Mouse (Mus musculus): ENCODE data around the gene Gopc. TPM values are rescaled to one million over a fixed set of nuclear protein-coding genes. Genes with fewer than 3 reads are reported as not detected.

Gene Gopc
- polyA plus RNA-seq, 1 experiment from 2014 or later: 24.3 TPM

DNA sequence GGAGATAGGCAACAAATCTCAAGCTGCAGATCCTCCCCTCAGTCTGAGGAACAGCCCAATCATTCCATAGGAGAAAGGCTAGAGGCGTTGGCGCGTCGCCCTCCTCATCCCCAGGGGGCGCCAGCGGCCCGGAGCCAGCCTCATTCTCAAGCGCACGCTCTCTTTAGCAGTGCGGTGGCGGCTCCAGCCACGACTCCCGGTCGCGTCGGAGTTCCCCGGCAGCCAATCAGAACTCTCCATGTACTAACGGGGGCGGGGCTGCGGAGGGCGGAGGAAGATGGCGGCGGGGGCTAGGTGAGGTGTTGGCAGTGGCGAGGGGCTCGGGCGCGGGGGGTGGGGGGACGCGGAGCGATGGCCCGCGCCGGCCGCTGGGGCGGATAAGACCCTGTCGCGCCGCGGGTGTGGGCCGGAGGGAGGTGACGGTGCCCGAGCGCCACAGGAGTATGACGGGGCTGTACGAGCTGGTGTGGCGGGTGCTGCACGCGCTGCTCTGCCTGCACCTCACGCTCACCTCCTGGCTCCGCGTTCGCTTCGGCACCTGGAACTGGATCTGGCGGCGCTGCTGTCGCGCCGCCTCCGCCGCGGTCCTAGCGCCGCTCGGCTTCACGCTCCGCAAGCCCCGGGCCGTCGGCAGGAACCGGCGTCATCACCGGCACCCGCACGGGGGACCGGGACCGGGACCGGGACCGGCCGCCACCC, 35.5 kb upstream of the Gopc start, which contains the start of gene Nus1:
Gene Nus1, plus strand, starts transcription at position 249 of the 699 bp plus-strand sequence.
- Histone ChIP-seq H3K4me3 (replicated peaks) (peak within 1 kb of the TSS; percentile 97), H3K9ac (replicated peaks) (peak within 1 kb of the TSS; percentile 93), H3K27ac (peak within 1 kb of the TSS; percentile 94), H3K27me3 (no peaks in the 10 kb centered on the region), H3K36me3 (no peaks in the 10 kb centered on the region), H3K4me2 (peak within 1 kb of the TSS; percentile 73), H3K9me3 (no peaks in the 10 kb centered on the region), H3K4me1 (replicated peaks) (peaks cover 16% of the 10 kb centered on the region)
- peak; percentile 99 for ATAC-seq (ENCODE audit: insufficient number of reproducible peaks, insufficient read depth, low FRiP score, low TSS enrichment, low read depth)
- WGBS: under 1% methylated on average over 69 of the region's 79 CpGs

DNA sequence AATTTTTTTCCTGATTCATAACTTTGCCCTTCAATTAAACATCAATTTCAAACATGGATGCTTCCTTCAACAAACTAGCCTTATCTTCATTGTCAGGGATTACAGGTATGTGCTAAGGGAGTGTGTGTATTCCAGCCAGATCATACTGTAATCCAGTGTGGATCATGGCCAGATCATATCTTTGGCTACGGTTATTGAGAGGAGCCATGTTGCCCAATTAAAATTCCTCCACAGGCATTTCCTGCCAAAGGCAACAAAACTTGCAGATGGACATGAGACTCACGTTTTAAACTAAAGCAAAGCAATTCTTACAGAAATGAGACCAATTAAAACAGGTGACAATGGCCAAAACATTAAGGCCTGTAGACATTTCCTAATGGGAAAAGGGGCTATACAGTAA, 34.5 kb upstream of the Gopc start:
- peak overlapping the region; percentile 53 for H3K4me2 ChIP-seq
- peak overlapping the region; percentile 97; the same call in 1 of the 2 replicates for H3K4me3 ChIP-seq (replicated peaks)
- no peak overlapping the region for H3K9ac ChIP-seq (replicated peaks)
- peaks cover 16% of the 10 kb centered on the region for H3K4me1 ChIP-seq (replicated peaks)
- no peaks in the 10 kb centered on the region for H3K27me3 ChIP-seq
- H3K9me3 ChIP-seq: no peaks in the 10 kb centered on the region
- WGBS: 48% methylated on average over 2 of the region's 2 CpGs
- no peaks in the 10 kb centered on the region for H3K36me3 ChIP-seq
- no peak for ATAC-seq (ENCODE audit: insufficient number of reproducible peaks, insufficient read depth, low FRiP score, low TSS enrichment, low read depth)
- no peak overlapping the region for H3K27ac ChIP-seq

DNA sequence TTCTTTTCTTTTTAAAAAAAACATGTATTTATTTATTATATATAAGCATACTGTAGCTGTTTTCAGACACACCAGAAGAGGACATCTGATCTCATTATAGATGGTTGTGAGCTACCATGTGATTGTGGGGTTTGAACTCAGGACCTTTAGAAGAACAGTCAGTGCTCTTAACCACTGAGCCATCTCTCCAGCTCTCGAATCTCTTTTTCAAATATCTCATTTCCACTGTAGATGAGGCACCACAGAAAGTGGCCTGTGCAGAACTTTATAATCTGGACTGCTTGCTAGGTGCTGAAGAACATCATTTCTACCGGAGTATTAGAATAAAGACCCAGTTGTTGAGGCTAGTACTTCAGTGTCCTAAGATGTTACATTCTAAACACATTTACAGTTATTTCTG, 33.1 kb upstream of the Gopc start:
- Histone ChIP-seq H3K9ac (replicated peaks) (no peak overlapping the region), H3K36me3 (no peaks in the 10 kb centered on the region), H3K27me3 (no peaks in the 10 kb centered on the region), H3K4me3 (replicated peaks) (no peak overlapping the region), H3K4me1 (replicated peaks) (peaks cover 16% of the 10 kb centered on the region), H3K4me2 (no peak overlapping the region), H3K9me3 (no peaks in the 10 kb centered on the region), H3K27ac (no peak overlapping the region)
- no peak for ATAC-seq (ENCODE audit: insufficient number of reproducible peaks, insufficient read depth, low FRiP score, low TSS enrichment, low read depth)
- 76% methylated on average over 2 of the region's 2 CpGs for WGBS

DNA sequence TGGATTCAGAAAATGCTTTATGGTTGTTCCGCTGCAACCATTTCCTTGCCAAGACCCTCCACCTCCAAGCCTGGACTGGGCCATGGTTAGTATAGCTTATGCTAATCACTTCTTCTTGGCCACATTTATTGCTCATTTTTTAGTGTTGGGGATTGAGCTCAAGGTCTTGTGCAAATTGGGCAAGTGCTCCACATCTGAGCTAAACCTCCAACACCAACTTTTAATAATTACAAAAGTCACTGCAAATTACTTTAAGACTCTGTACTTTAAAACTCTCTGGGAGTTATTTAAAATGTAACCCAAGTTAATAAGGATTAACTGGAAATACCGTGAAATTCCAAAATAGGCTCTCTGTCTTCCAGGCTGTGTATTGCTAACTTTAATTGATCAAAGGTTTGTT, 25.6 kb upstream of the Gopc start:
- ATAC-seq (ENCODE audit: insufficient number of reproducible peaks, insufficient read depth, low FRiP score, low TSS enrichment, low read depth): no peak
- H3K27ac ChIP-seq: no peak overlapping the region
- H3K4me3 ChIP-seq (replicated peaks): no peak overlapping the region
- no peaks in the 10 kb centered on the region for H3K4me1 ChIP-seq (replicated peaks)
- WGBS: 80% methylated on average over 2 of the region's 2 CpGs
- H3K9me3 ChIP-seq: no peaks in the 10 kb centered on the region
- no peaks in the 10 kb centered on the region for H3K36me3 ChIP-seq
- H3K9ac ChIP-seq (replicated peaks): no peak overlapping the region
- H3K4me2 ChIP-seq: no peak overlapping the region
- no peaks in the 10 kb centered on the region for H3K27me3 ChIP-seq

DNA sequence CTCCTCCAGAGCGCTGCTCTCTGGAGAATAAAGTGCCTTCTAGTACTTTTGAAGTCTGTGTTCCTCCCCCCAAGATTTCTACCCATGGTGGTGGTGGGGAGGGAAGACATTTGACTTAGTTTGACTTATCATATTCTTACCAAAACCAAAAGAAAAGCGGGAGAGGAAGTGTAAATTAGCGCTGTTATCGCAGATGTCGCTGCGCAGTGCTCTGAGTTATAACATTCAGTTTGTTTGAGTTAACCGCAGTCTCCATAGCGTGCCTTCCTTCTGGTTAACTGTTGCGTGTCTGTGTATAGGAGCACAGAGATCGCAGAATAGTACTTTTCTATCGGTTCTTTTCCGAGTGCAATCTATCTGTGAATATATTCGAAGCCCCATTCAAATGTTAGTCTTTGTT, 23.2 kb upstream of the Gopc start:
- 87% methylated on average over 13 of the region's 13 CpGs for WGBS
- no peak for ATAC-seq (ENCODE audit: insufficient number of reproducible peaks, insufficient read depth, low FRiP score, low TSS enrichment, low read depth)

DNA sequence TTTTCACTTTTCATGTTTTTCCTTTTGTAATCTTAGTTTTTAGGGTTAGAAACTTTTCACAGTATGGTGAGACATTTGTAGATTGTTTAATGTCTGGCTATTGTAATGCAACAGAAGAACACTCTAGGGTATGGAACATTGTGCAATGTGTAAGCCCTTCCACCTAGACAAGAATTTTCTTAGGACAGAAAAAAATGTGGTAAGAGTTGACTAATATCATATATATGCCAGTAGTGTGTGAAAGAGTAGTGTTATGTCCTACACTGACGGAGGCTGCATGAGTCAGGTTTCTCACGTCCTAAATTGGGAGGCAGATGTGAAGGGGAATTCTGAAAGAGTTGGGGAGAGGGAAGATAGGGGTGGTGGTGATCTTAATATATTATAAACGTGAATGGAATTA, 17.8 kb upstream of the Gopc start:
- Histone ChIP-seq H3K4me1 (replicated peaks) (no peaks in the 10 kb centered on the region), H3K4me3 (replicated peaks) (no peak overlapping the region), H3K9me3 (no peaks in the 10 kb centered on the region), H3K4me2 (no peak overlapping the region), H3K36me3 (no peaks in the 10 kb centered on the region), H3K27me3 (no peaks in the 10 kb centered on the region), H3K27ac (no peak overlapping the region), H3K9ac (replicated peaks) (no peak overlapping the region)
- no peak for ATAC-seq (ENCODE audit: insufficient number of reproducible peaks, insufficient read depth, low FRiP score, low TSS enrichment, low read depth)
- WGBS: 63% methylated on average over 3 of the region's 3 CpGs

More for the DNA sequence above, 23.2 kb upstream of the Gopc start:
- H3K9me3 ChIP-seq: no peaks in the 10 kb centered on the region
- H3K36me3 ChIP-seq: no peaks in the 10 kb centered on the region
- H3K4me3 ChIP-seq (replicated peaks): no peak overlapping the region
- H3K4me2 ChIP-seq: no peak overlapping the region
- H3K9ac ChIP-seq (replicated peaks): no peak overlapping the region
- no peaks in the 10 kb centered on the region for H3K4me1 ChIP-seq (replicated peaks)
- no peak overlapping the region for H3K27ac ChIP-seq
- no peaks in the 10 kb centered on the region for H3K27me3 ChIP-seq

DNA sequence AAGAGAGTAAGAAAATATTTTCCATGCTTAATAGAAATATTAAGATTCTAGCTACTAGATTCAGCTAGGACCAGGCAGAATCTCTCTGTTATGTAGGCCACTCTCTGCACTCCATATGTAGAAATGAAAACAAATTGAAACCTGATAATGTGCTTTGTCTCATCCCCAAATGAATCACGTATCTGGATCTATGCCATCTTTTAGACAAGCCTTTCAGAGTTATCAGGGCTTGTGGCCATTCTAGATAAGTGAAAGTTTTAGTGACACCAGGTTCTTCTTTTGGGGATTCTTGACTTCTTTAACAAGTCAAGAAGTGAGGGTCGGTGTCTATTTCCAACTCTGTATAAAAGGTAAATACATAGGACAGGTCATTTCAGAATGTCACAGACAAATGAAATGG, 16.8 kb upstream of the Gopc start:
- no peak overlapping the region for H3K27ac ChIP-seq
- no peaks in the 10 kb centered on the region for H3K27me3 ChIP-seq
- ATAC-seq (ENCODE audit: insufficient number of reproducible peaks, insufficient read depth, low FRiP score, low TSS enrichment, low read depth): no peak
- H3K9ac ChIP-seq (replicated peaks): no peak overlapping the region
- H3K4me2 ChIP-seq: no peak overlapping the region
- H3K9me3 ChIP-seq: no peaks in the 10 kb centered on the region
- H3K36me3 ChIP-seq: no peaks in the 10 kb centered on the region
- 87% methylated on average over 2 of the region's 2 CpGs for WGBS
- no peak overlapping the region for H3K4me3 ChIP-seq (replicated peaks)
- no peaks in the 10 kb centered on the region for H3K4me1 ChIP-seq (replicated peaks)

DNA sequence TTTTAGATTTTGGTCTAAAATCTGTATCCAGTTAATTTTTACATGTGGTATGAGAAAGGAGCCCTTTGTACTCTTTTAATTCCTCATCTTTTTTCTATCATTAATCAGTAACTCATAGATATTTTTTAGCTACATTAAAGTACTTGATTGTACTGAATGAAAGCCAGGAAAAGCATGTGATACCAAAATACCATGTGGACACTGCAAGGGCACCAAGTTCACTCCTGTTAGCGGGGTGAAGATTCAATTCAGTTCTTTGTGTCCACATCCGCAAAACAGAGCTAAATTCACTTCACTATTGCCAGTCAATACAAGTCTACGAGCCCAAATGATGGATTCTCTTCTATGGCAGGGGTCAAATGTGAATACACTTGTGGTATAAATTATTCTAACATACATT, 14.7 kb upstream of the Gopc start:
- Histone ChIP-seq H3K4me3 (replicated peaks) (no peak overlapping the region), H3K4me1 (replicated peaks) (no peaks in the 10 kb centered on the region), H3K4me2 (no peak overlapping the region), H3K36me3 (no peaks in the 10 kb centered on the region), H3K9me3 (no peaks in the 10 kb centered on the region), H3K9ac (replicated peaks) (no peak overlapping the region), H3K27ac (no peak overlapping the region), H3K27me3 (no peaks in the 10 kb centered on the region)
- ATAC-seq (ENCODE audit: insufficient number of reproducible peaks, insufficient read depth, low FRiP score, low TSS enrichment, low read depth): no peak
- WGBS: 93% methylated on average over 3 of the region's 3 CpGs

DNA sequence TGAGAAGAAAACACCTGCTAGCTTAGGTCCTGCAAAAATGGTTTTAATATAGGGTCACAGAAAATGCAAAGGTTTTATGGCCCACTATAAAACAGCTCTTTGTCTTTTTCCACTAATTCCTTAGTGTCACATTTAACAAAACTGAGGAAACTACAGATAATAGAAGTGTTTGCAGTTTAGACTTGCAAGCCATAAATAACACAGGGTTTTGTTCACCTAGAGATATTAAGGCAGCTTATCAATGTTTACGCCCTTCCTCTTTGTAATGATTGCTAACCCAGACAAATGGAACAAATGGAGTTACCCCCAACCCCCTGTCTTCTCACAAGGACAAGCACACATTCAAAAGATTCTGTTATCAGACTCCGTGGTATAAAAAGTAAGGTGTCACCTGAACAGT, 9.3 kb upstream of the Gopc start:
- H3K9ac ChIP-seq (replicated peaks): no peak overlapping the region
- H3K4me3 ChIP-seq (replicated peaks): no peak overlapping the region
- H3K4me1 ChIP-seq (replicated peaks): peaks cover 6% of the 10 kb centered on the region; the same call in 1 of the 2 replicates
- no peaks in the 10 kb centered on the region for H3K36me3 ChIP-seq
- no peak overlapping the region for H3K27ac ChIP-seq
- no peaks in the 10 kb centered on the region for H3K27me3 ChIP-seq
- ATAC-seq (ENCODE audit: insufficient number of reproducible peaks, insufficient read depth, low FRiP score, low TSS enrichment, low read depth): no peak
- H3K4me2 ChIP-seq: no peak overlapping the region
- H3K9me3 ChIP-seq: no peaks in the 10 kb centered on the region
- WGBS: 82% methylated on average over 2 of the region's 2 CpGs

DNA sequence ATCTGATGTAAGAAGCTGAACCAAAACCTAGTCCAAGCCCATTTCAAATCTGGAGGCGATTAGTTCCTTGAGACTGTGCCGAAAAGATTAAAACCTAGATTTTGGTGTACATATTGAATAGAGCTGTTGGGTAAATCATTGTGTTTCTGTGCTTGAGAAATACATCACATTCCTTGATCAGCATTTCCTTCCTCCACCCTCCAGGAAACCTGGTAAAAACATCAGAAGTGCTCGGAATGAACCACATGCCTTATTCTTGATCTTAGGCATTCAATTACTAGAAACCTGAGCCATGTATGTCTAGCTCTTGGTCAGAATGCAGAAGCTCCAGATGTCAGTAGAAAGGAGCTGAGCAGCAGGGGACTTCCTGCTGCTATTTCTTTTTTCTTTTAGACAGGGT, 7.5 kb upstream of the Gopc start:
- peak; percentile 26; the same call in 1 of the 2 replicates for ATAC-seq (ENCODE audit: insufficient number of reproducible peaks, insufficient read depth, low FRiP score, low TSS enrichment, low read depth)
- H3K9ac ChIP-seq (replicated peaks): no peak overlapping the region
- no peaks in the 10 kb centered on the region for H3K27me3 ChIP-seq
- H3K27ac ChIP-seq: peak overlapping the region; percentile 42; the same call in 1 of the 2 replicates
- H3K4me3 ChIP-seq (replicated peaks): no peak overlapping the region
- peaks cover 12% of the 10 kb centered on the region; the same call in 1 of the 2 replicates for H3K4me1 ChIP-seq (replicated peaks)
- WGBS: 48% methylated on average over 3 of the region's 3 CpGs
- no peaks in the 10 kb centered on the region for H3K36me3 ChIP-seq
- no peak overlapping the region for H3K4me2 ChIP-seq
- H3K9me3 ChIP-seq: no peaks in the 10 kb centered on the region

DNA sequence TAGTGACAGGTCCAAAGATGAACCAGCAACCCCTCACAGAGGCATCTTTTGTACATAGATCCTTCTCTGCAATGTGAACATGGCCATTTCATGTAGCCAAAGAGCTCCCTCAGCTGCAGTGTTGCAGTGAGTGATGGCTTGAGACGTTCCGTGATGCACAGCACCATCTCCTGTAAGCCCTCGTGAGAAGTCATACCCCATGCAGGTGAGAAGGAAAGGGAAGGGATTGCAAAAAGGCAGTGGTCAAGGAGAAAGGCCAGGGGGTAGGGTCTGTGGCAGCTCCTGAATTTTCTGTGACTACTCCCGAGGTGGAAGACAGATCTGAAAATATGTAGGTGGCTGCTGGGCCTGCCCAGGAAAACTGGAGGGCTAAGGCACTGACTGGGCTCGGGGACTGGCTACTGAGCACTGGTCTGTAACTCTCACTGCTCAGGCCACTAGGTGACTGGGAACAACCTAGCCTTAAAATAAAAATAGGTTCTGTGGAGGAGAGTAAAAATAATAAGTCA, 7.1 kb upstream of the Gopc start, which contains the start of gene Nepn:
Gene Nepn, plus strand, starts transcription at position 51 of the 509 bp plus-strand sequence.
- Histone ChIP-seq H3K27me3 (no peaks in the 10 kb centered on the region), H3K4me1 (replicated peaks) (peaks cover 12% of the 10 kb centered on the region; the same call in 1 of the 2 replicates), H3K9me3 (no peaks in the 10 kb centered on the region), H3K9ac (replicated peaks) (no peak within 1 kb of the TSS), H3K36me3 (no peaks in the 10 kb centered on the region), H3K4me2 (no peak within 1 kb of the TSS), H3K4me3 (replicated peaks) (no peak within 1 kb of the TSS), H3K27ac (peak within 1 kb of the TSS; percentile 42)
- 72% methylated on average over 5 of the region's 5 CpGs for WGBS
- ATAC-seq (ENCODE audit: insufficient number of reproducible peaks, insufficient read depth, low FRiP score, low TSS enrichment, low read depth): no peak

DNA sequence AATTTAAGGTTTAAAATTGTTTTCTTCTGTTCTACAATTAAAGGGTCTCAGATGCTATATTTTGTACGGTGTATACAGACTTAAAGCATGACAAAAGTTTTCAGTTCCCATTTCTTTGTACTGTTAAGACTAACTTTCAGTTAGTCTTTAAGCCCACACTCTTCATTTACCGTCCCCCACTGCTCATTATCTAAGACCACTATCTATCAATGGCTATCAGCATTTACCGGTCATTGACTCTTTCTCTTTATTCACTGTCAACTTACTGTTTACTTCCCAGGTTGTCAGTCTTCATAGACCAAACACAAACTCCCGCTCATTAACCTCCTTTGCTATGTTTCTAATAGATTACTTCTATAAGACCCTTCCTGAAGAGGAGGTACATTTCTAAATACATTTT, 5.3 kb upstream of the Gopc start:
- no peak for ATAC-seq (ENCODE audit: insufficient number of reproducible peaks, insufficient read depth, low FRiP score, low TSS enrichment, low read depth)
- Histone ChIP-seq H3K4me1 (replicated peaks) (peaks cover 17% of the 10 kb centered on the region), H3K4me3 (replicated peaks) (no peak overlapping the region), H3K27ac (no peak overlapping the region), H3K27me3 (no peaks in the 10 kb centered on the region), H3K36me3 (no peaks in the 10 kb centered on the region), H3K9me3 (no peaks in the 10 kb centered on the region), H3K4me2 (no peak overlapping the region), H3K9ac (replicated peaks) (no peak overlapping the region)
- 78% methylated on average over 4 of the region's 4 CpGs for WGBS

All from limb, embryonic 12.5 days (tissue).